Mouse (Mus musculus): Measurements from ENCODE around the gene Scgb1b3. TPM values are rescaled to one million over a fixed set of nuclear protein-coding genes. Genes with fewer than 3 reads are reported as not detected.

Scgb1b3 gene
- not detected in 2 replicates for polyA plus RNA-seq (2015; fragmentation: Nextera tagmentation; extraction: Ambion mirVana)

GRCm38 (mm10) chr7:31375292-31375691 is at the start of gene Scgb1b3:
Scgb1b3 (plus strand) TSS chr7:31375592.
- no peak for ATAC-seq
- WGBS: 79% methylated on average over 3 of the region's 3 CpGs
- H3K9me3 ChIP-seq (replicated peaks; ENCODE audit: control insufficient read depth, low read length, poor library complexity, severe bottlenecking): peaks cover 15% of the 10 kb centered on the region
- no peak within 1 kb of the TSS for H3K4me3 ChIP-seq (ENCODE audit: low read depth, low read length)
- no peak within 1 kb of the TSS for H3K27ac ChIP-seq (ENCODE audit: low read length)
- H3K36me3 ChIP-seq (ENCODE audit: control insufficient read depth, insufficient read depth, low read length): no peaks in the 10 kb centered on the region
- no peak within 1 kb of the TSS for H3K9ac ChIP-seq (ENCODE audit: low read depth, low read length)
- H3K4me2 ChIP-seq (ENCODE audit: low read length): no peak within 1 kb of the TSS
- no peaks in the 10 kb centered on the region for H3K4me1 ChIP-seq (ENCODE audit: control insufficient read depth, insufficient read depth, low read length)
- no peaks in the 10 kb centered on the region for H3K27me3 ChIP-seq (ENCODE audit: control insufficient read depth, insufficient read depth, low read depth, low read length)

- Histone ChIP-seq H3K4me2 (ENCODE audit: low read length) (no peak within 1 kb of the TSS), H3K36me3 (ENCODE audit: control insufficient read depth, insufficient read depth, low read length) (no peaks in the 10 kb centered on the region), H3K4me1 (ENCODE audit: control insufficient read depth, insufficient read depth, low read length) (no peaks in the 10 kb centered on the region), H3K27ac (ENCODE audit: low read length) (no peak within 1 kb of the TSS), H3K9me3 (replicated peaks; ENCODE audit: control insufficient read depth, low read length, poor library complexity, severe bottlenecking) (peaks cover 36% of the 10 kb centered on the region), H3K4me3 (ENCODE audit: low read depth, low read length) (no peak within 1 kb of the TSS), H3K27me3 (ENCODE audit: control insufficient read depth, insufficient read depth, low read depth, low read length) (no peaks in the 10 kb centered on the region), H3K9ac (ENCODE audit: low read depth, low read length) (no peak within 1 kb of the TSS)
- WGBS: 66% methylated on average over 4 of the region's 4 CpGs
- ATAC-seq: no peak
These were observed 13.3 kb upstream of the Scgb1b3 start, which contains the start of gene Scgb2b3 for GRCm38 (mm10) chr7:31362022-31362560. Scgb2b3 (minus strand) TSS chr7:31362072.

Other genes starting within 250 kb of the Scgb1b3 start
- 7.4 and 12.2 TPM in 2 replicates for gene Scn1b, start 248.6 kb upstream of the Scgb1b3 start, polyA plus RNA-seq (2015; fragmentation: Nextera tagmentation; extraction: Ambion mirVana)
- 239 and 246 TPM in 2 replicates for gene Gramd1a, start 219.7 kb upstream of the Scgb1b3 start, polyA plus RNA-seq (2015; fragmentation: Nextera tagmentation; extraction: Ambion mirVana)
- not detected in 2 replicates for gene Scgb2b2, start 85.1 kb upstream of the Scgb1b3 start, polyA plus RNA-seq (2015; fragmentation: Nextera tagmentation; extraction: Ambion mirVana)
- gene Scgb1b2, start 83.8 kb upstream of the Scgb1b3 start, polyA plus RNA-seq (2015; fragmentation: Nextera tagmentation; extraction: Ambion mirVana): not detected in 2 replicates
- gene Scgb2b3, start 13.5 kb upstream of the Scgb1b3 start, polyA plus RNA-seq (2015; fragmentation: Nextera tagmentation; extraction: Ambion mirVana): not detected in 2 replicates